Mouse (Mus musculus): ENCODE data around the gene Sbno1.

DNA sequence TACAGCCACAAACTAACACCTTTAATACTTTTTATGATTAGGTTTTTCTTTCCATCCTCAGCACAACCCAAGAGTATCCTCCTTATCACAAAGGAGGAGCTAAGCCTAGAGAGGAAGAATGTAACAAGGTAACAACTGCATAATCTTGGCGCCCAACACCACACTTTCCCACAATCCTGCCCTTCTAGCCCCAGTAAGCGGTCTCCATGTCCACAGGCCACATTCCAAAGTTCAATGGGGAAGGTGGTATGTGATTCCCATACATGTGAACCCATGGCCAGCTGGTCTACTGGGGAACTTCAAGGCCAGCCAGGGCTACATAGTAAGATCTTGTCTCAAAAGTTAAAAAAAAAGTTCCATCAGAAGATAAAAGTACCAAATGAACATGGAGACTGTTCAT is 4.0 kb downstream of the Sbno1 start:
- TF ChIP-seq USF2 (IDR thresholded peaks at IDR 0.05; ENCODE audit: borderline replicate concordance in 1 of 2, insufficient read depth in 1 of 2, low read depth in 1 of 2, low read length in 2 of 2) (no peak), RAD21 (IDR thresholded peaks at IDR 0.05; ENCODE audit: low read depth, low read length) (no peak), EP300 (IDR thresholded peaks at IDR 0.05; ENCODE audit: low read depth in 1 of 2, low read length in 2 of 2) (no peak), GATA1 (IDR thresholded peaks at IDR 0.05; ENCODE audit: low read depth, low read length) (no peak)

All from MEL (cell line).